Mouse (Mus musculus): ENCODE measurements around the gene Tubb1. TPM values are rescaled to one million over a fixed set of nuclear protein-coding genes. Genes with fewer than 3 reads are reported as not detected.

Gene Tubb1
- polyA plus RNA-seq, 1 experiment from 2014 or later = 0.08 TPM

- H3K36me3 ChIP-seq (ENCODE audit: control insufficient read depth, insufficient read depth, low read length) = peaks cover 3% of the 10 kb centered on the region; the same call in 1 of the 2 replicates
- H3K4me3 ChIP-seq (ENCODE audit: low read depth, low read length) = peak within 1 kb of the TSS; percentile 75
- peaks cover 10% of the 10 kb centered on the region; the same call in 1 of the 2 replicates for H3K4me1 ChIP-seq (replicated peaks; ENCODE audit: control insufficient read depth, insufficient read depth)
- no peaks in the 10 kb centered on the region for H3K27me3 ChIP-seq (ENCODE audit: control insufficient read depth, insufficient read depth, low read length)
- ATAC-seq (ENCODE audit: low FRiP score, low TSS enrichment) (peak; percentile 95), DNase-seq (ENCODE audit: low spot score) (peak; percentile 100)
- peak within 1 kb of the TSS; percentile 83 for H3K4me2 ChIP-seq (replicated peaks; ENCODE audit: low read depth)
- peak within 1 kb of the TSS; percentile 93 for H3K27ac ChIP-seq (replicated peaks)
- under 1% methylated on average over 53 of the region's 53 CpGs for WGBS
- TF ChIP-seq EP300 (optimal IDR thresholded peaks at IDR 0.05) (no peak), CTCF (IDR thresholded peaks at IDR 0.05; ENCODE audit: low read depth) (peak; percentile 47; the same call in 1 of the 2 replicates)
- H3K9ac ChIP-seq (ENCODE audit: low read length) = peak within 1 kb of the TSS; percentile 92
- H3K9me3 ChIP-seq (ENCODE audit: control insufficient read depth, low read length) = no peaks in the 10 kb centered on the region
These were observed 22.5 kb downstream of the Tubb1 start, which contains the start of gene Prelid3b for GRCm38 (mm10) chr2:174472818-174473549. Gene Prelid3b, minus strand, starts transcription at chr2:174473081.

- DNase-seq (ENCODE audit: low spot score) = no peak
- H3K4me1 ChIP-seq (replicated peaks; ENCODE audit: control insufficient read depth, insufficient read depth) = peaks cover 10% of the 10 kb centered on the region; the same call in 1 of the 2 replicates
- peak overlapping the region; percentile 58; the same call in 1 of the 2 replicates for H3K9ac ChIP-seq (ENCODE audit: low read length)
- no peaks in the 10 kb centered on the region for H3K27me3 ChIP-seq (ENCODE audit: control insufficient read depth, insufficient read depth, low read length)
- H3K4me2 ChIP-seq (replicated peaks; ENCODE audit: low read depth) = peak overlapping the region; percentile 83
- peak overlapping the region; percentile 81 for H3K27ac ChIP-seq (replicated peaks)
- no peaks in the 10 kb centered on the region for H3K9me3 ChIP-seq (ENCODE audit: control insufficient read depth, low read length)
- TF ChIP-seq CTCF (IDR thresholded peaks at IDR 0.05; ENCODE audit: low read depth) (no peak), EP300 (optimal IDR thresholded peaks at IDR 0.05) (no peak)
- WGBS = 52% methylated on average over 5 of the region's 5 CpGs
- H3K36me3 ChIP-seq (ENCODE audit: control insufficient read depth, insufficient read depth, low read length) = peaks cover under 1% of the 10 kb centered on the region; the same call in 1 of the 2 replicates
- peak overlapping the region; percentile 75 for H3K4me3 ChIP-seq (ENCODE audit: low read depth, low read length)
- ATAC-seq (ENCODE audit: low FRiP score, low TSS enrichment) = no peak
These were observed 23.0 kb downstream of the Tubb1 start for GRCm38 (mm10) chr2:174473550-174473927.

- 47% methylated on average over 3 of the region's 3 CpGs for WGBS
- ATAC-seq (ENCODE audit: low FRiP score, low TSS enrichment) = peak; percentile 88
These were observed 27.2 kb downstream of the Tubb1 start for GRCm38 (mm10) chr2:174477543-174478319.

GRCm38 (mm10) chr2:174478746-174479145 is 28.3 kb downstream of the Tubb1 start:
- TF ChIP-seq EP300 (optimal IDR thresholded peaks at IDR 0.05) (no peak), CTCF (IDR thresholded peaks at IDR 0.05; ENCODE audit: low read depth) (no peak)
- ATAC-seq (ENCODE audit: low FRiP score, low TSS enrichment) = no peak
- H3K36me3 ChIP-seq (ENCODE audit: control insufficient read depth, insufficient read depth, low read length) = no peaks in the 10 kb centered on the region
- H3K4me1 ChIP-seq (replicated peaks; ENCODE audit: control insufficient read depth, insufficient read depth) = no peaks in the 10 kb centered on the region
- 66% methylated on average over 5 of the region's 5 CpGs for WGBS
- no peak overlapping the region for H3K9ac ChIP-seq (ENCODE audit: low read length)
- H3K4me2 ChIP-seq (replicated peaks; ENCODE audit: low read depth) = no peak overlapping the region
- no peaks in the 10 kb centered on the region for H3K9me3 ChIP-seq (ENCODE audit: control insufficient read depth, low read length)
- no peak overlapping the region for H3K4me3 ChIP-seq (ENCODE audit: low read depth, low read length)
- peak; percentile 57 for DNase-seq (ENCODE audit: low spot score)
- H3K27ac ChIP-seq (replicated peaks) = peak overlapping the region; percentile 81
- no peaks in the 10 kb centered on the region for H3K27me3 ChIP-seq (ENCODE audit: control insufficient read depth, insufficient read depth, low read length)

More at GRCm38 (mm10) chr2:174477543-174478319, 27.2 kb downstream of the Tubb1 start:
- Histone ChIP-seq H3K27ac (replicated peaks) (peak overlapping the region; percentile 86), H3K27me3 (ENCODE audit: control insufficient read depth, insufficient read depth, low read length) (no peaks in the 10 kb centered on the region), H3K4me3 (ENCODE audit: low read depth, low read length) (no peak overlapping the region), H3K9ac (ENCODE audit: low read length) (no peak overlapping the region), H3K9me3 (ENCODE audit: control insufficient read depth, low read length) (no peaks in the 10 kb centered on the region), H3K4me2 (replicated peaks; ENCODE audit: low read depth) (no peak overlapping the region), H3K4me1 (replicated peaks; ENCODE audit: control insufficient read depth, insufficient read depth) (no peaks in the 10 kb centered on the region), H3K36me3 (ENCODE audit: control insufficient read depth, insufficient read depth, low read length) (no peaks in the 10 kb centered on the region)
- no peak for TF ChIP-seq CTCF (IDR thresholded peaks at IDR 0.05; ENCODE audit: low read depth)
- TF ChIP-seq EP300 (optimal IDR thresholded peaks at IDR 0.05) = no peak
- peak; percentile 78 for DNase-seq (ENCODE audit: low spot score)

- ATAC-seq (ENCODE audit: low FRiP score, low TSS enrichment) (peak; percentile 46; the same call in 1 of the 2 replicates), DNase-seq (ENCODE audit: low spot score) (no peak)
- H3K4me2 ChIP-seq (replicated peaks; ENCODE audit: low read depth) = no peak overlapping the region
- 64% methylated on average over 5 of the region's 5 CpGs for WGBS
- no peak overlapping the region for H3K27ac ChIP-seq (replicated peaks)
- no peaks in the 10 kb centered on the region for H3K36me3 ChIP-seq (ENCODE audit: control insufficient read depth, insufficient read depth, low read length)
- TF ChIP-seq EP300 (optimal IDR thresholded peaks at IDR 0.05) (no peak), CTCF (IDR thresholded peaks at IDR 0.05; ENCODE audit: low read depth) (no peak)
- no peaks in the 10 kb centered on the region for H3K9me3 ChIP-seq (ENCODE audit: control insufficient read depth, low read length)
- no peaks in the 10 kb centered on the region for H3K4me1 ChIP-seq (replicated peaks; ENCODE audit: control insufficient read depth, insufficient read depth)
- no peaks in the 10 kb centered on the region for H3K27me3 ChIP-seq (ENCODE audit: control insufficient read depth, insufficient read depth, low read length)
- no peak overlapping the region for H3K4me3 ChIP-seq (ENCODE audit: low read depth, low read length)
- H3K9ac ChIP-seq (ENCODE audit: low read length) = no peak overlapping the region
These were observed 36.5 kb downstream of the Tubb1 start for GRCm38 (mm10) chr2:174487005-174487404.

Measured in stomach, postnatal 0 days (tissue).